Mouse (Mus musculus) heart, postnatal 10 days (tissue): ENCODE results near the gene P2rx6. TPM values are rescaled to one million over a fixed set of nuclear protein-coding genes. Genes with fewer than 3 reads are reported as not detected.

ENCODE experiments used
- DNase-seq, 2 experiments: peaks; one replicate each; pipeline ENCODE4 v3.0.0; 2021
- intact Hi-C: fragments of 180-260 bp; cut with DNase I; formaldehyde crosslinking; loops from one replicate; pipeline ENCODE4 v1.15.1; 2025
- total RNA-seq, 2 experiments: library from RNA; stranded (reverse); gene quantifications; 2 replicates each; pipeline ENCODE4 v1.2.3; 2021

P2rx6 gene
- total RNA-seq, 2 experiments from 2014 or later = 0.45 to 0.69 TPM

DNA sequence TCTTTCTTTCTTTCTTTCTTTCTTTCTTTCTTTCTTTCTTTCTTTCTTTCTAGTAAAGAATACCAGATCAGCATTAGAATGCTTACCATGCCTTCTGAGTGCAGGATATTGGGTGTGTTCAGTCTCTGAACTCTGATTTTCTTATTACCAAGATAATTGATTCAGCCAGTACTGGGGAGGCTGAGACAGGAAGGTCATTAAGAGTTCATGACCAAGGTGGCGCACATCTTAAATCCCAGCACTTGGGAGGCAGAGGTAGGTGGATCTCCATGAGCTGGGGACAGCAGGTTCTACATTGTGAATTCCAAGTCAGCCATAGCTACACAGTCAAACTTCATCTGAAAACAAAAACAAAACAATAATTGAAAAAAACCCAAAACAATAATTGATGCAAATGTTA is 60.3 kb downstream of the P2rx6 start:
- DNase-seq = no peak
- intact Hi-C loops = no loop called here

DNA sequence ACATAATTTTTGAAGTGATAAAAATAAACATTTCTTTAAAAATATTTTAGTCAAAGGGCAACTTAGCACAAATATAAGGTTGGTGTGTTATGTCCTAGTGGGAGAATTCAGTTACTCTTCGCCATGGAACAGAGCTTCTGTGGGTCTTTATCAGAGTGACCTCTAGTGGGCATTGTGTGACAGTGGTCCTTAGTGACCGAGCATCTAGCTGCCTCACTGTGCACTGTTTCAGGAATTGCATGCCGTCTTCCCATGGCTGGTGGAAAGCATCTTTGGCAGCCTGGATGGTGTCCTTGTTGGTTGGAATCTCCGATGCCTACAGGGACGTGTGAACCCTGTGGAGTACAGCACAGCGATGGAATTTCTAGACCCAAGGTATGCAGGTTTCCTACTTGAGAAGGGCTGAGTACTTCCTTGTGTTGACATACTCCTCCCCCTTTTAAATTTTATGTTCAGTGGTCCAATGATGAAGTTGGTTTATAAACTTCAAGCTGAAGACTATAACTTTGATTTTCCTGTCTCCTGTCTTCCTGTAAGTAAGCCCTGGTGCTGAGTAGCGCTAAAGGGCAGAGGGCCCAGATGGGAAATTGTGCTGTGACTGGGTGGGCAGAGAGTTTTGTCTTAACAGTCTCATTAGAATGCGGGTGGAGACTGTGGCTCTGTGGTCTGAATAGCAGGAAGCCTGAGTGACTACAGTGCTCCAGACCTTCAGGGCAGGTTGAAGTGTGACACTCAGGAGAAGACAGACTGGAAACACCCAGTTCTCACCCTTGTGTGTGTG is 64.0 kb downstream of the P2rx6 start:
- no peak for DNase-seq
- intact Hi-C loops = no loop called here

- DNase-seq = no peak
- intact Hi-C loops = no loop called here
These were observed 64.5 kb downstream of the P2rx6 start for GRCm38 (mm10) chr16:17626269-17626555.

Other genes with a start within 250 kb of the P2rx6 start
- gene Serpind1, start 230.5 kb upstream of the P2rx6 start, total RNA-seq = 1 to 10 TPM; 2.8 to 3.0 TPM
- gene Snap29, start 155.9 kb upstream of the P2rx6 start, total RNA-seq = 10 to 100 TPM; 16.2 to 17.3 TPM
- gene Pi4ka, start 155.6 kb upstream of the P2rx6 start, total RNA-seq = 10 to 100 TPM; 55.3 to 56.7 TPM
- 10 to 100 TPM; 27.9 to 33.8 TPM for gene Crkl, start 109.9 kb upstream of the P2rx6 start, total RNA-seq
- under 1 TPM; 0.34 to 0.45 TPM for gene Aifm3, start 72.3 kb upstream of the P2rx6 start, total RNA-seq
- 10 to 100 TPM; 38.0 to 41.8 TPM for gene Lztr1, start 53.2 kb upstream of the P2rx6 start, total RNA-seq
- 10 to 100 TPM; 17.8 to 20.0 TPM for gene Thap7, start 30.7 kb upstream of the P2rx6 start, total RNA-seq
- under 1 TPM in 1 of 2 experiments, not detected in 1; 0.30 TPM for gene Lrrc74b, start 638 bp upstream of the P2rx6 start, total RNA-seq
- gene Slc7a4, start 21.3 kb downstream of the P2rx6 start, total RNA-seq = 1 to 10 TPM; 2.4 to 3.9 TPM
- gene Smpd4, start 57.5 kb downstream of the P2rx6 start, total RNA-seq = 10 to 100 TPM; 29.8 to 31.9 TPM
- 1 to 10 TPM in 1 of 2 experiments, under 1 TPM in 1; 0.74 to 1.0 TPM for gene Ccdc74a, start 84.6 kb downstream of the P2rx6 start, total RNA-seq
- 10 to 100 TPM; 34.7 to 39.1 TPM for gene Med15, start 171.0 kb downstream of the P2rx6 start, total RNA-seq
- gene Klhl22, start 197.7 kb downstream of the P2rx6 start, total RNA-seq = 10 to 100 TPM; 26.9 to 27.6 TPM
- gene Scarf2, start 235.4 kb downstream of the P2rx6 start, total RNA-seq = 10 to 100 TPM; 15.1 to 16.0 TPM